Mouse (Mus musculus): ENCODE measurements around the gene Ccna1. TPM values are rescaled to one million over a fixed set of nuclear protein-coding genes. Genes with fewer than 3 reads are reported as not detected.

Gene Ccna1
- polyA plus RNA-seq (2015; fragmentation: Nextera tagmentation; extraction: Ambion mirVana) = 1.3 and 1.6 TPM in 2 replicates

- Histone ChIP-seq H3K36me3 (no peaks in the 10 kb centered on the region), H3K9me3 (no peaks in the 10 kb centered on the region), H3K4me2 (replicated peaks) (peak within 1 kb of the TSS; percentile 99), H3K27me3 (replicated peaks) (peaks cover 11% of the 10 kb centered on the region; the same call in 1 of the 2 replicates), H3K4me1 (replicated peaks) (peaks cover 14% of the 10 kb centered on the region), H3K4me3 (replicated peaks) (peak within 1 kb of the TSS; percentile 62), H3K9ac (peak within 1 kb of the TSS; percentile 54), H3K27ac (no peak within 1 kb of the TSS)
- ATAC-seq = peak; percentile 98
- under 1% methylated on average over 73 of the region's 73 CpGs for WGBS
Measured at GRCm38 (mm10) chr3:55055038-55055746, at the start of gene Ccna1. Ccna1 (minus strand) TSS chr3:55055501.

GRCm38 (mm10) chr3:55101092-55101491 lies 45.8 kb upstream of the Ccna1 start:
- no peak overlapping the region for H3K9ac ChIP-seq
- no peaks in the 10 kb centered on the region for H3K4me1 ChIP-seq (replicated peaks)
- H3K4me3 ChIP-seq (replicated peaks) = no peak overlapping the region
- no peaks in the 10 kb centered on the region for H3K36me3 ChIP-seq
- H3K27me3 ChIP-seq (replicated peaks) = no peaks in the 10 kb centered on the region
- no peak for ATAC-seq
- H3K4me2 ChIP-seq (replicated peaks) = no peak overlapping the region
- no peaks in the 10 kb centered on the region for H3K9me3 ChIP-seq
- H3K27ac ChIP-seq = no peak overlapping the region

- no peak overlapping the region for H3K9ac ChIP-seq
- H3K27ac ChIP-seq = no peak overlapping the region
- ATAC-seq = peak; percentile 40; the same call in 1 of the 2 replicates
- 51% methylated on average over 11 of the region's 11 CpGs for WGBS
- H3K27me3 ChIP-seq (replicated peaks) = no peaks in the 10 kb centered on the region
- H3K4me2 ChIP-seq (replicated peaks) = no peak overlapping the region
- no peak overlapping the region for H3K4me3 ChIP-seq (replicated peaks)
- no peaks in the 10 kb centered on the region for H3K36me3 ChIP-seq
- H3K9me3 ChIP-seq = no peaks in the 10 kb centered on the region
- H3K4me1 ChIP-seq (replicated peaks) = no peaks in the 10 kb centered on the region
Measured at GRCm38 (mm10) chr3:55098990-55099389, 43.7 kb upstream of the Ccna1 start.

GRCm38 (mm10) chr3:55098014-55098413 lies 42.7 kb upstream of the Ccna1 start:
- H3K9me3 ChIP-seq = no peaks in the 10 kb centered on the region
- no peaks in the 10 kb centered on the region for H3K27me3 ChIP-seq (replicated peaks)
- 76% methylated on average over 2 of the region's 2 CpGs for WGBS
- H3K4me2 ChIP-seq (replicated peaks) = no peak overlapping the region
- H3K4me1 ChIP-seq (replicated peaks) = no peaks in the 10 kb centered on the region
- H3K4me3 ChIP-seq (replicated peaks) = no peak overlapping the region
- ATAC-seq = no peak
- H3K9ac ChIP-seq = no peak overlapping the region
- no peak overlapping the region for H3K27ac ChIP-seq
- H3K36me3 ChIP-seq = no peaks in the 10 kb centered on the region

GRCm38 (mm10) chr3:55097186-55097585 lies 41.9 kb upstream of the Ccna1 start:
- no peak overlapping the region for H3K27ac ChIP-seq
- no peaks in the 10 kb centered on the region for H3K27me3 ChIP-seq (replicated peaks)
- no peaks in the 10 kb centered on the region for H3K4me1 ChIP-seq (replicated peaks)
- ATAC-seq = no peak
- no peak overlapping the region for H3K4me2 ChIP-seq (replicated peaks)
- 96% methylated on average over 2 of the region's 2 CpGs for WGBS
- H3K4me3 ChIP-seq (replicated peaks) = no peak overlapping the region
- no peak overlapping the region for H3K9ac ChIP-seq
- H3K9me3 ChIP-seq = no peaks in the 10 kb centered on the region
- H3K36me3 ChIP-seq = no peaks in the 10 kb centered on the region

GRCm38 (mm10) chr3:55096655-55097005 lies 41.3 kb upstream of the Ccna1 start:
- 58% methylated on average over 2 of the region's 2 CpGs for WGBS
- ATAC-seq = peak; percentile 54
- Histone ChIP-seq H3K4me2 (replicated peaks) (no peak overlapping the region), H3K27ac (peak overlapping the region; percentile 71), H3K36me3 (no peaks in the 10 kb centered on the region), H3K4me1 (replicated peaks) (no peaks in the 10 kb centered on the region), H3K27me3 (replicated peaks) (no peaks in the 10 kb centered on the region), H3K9ac (no peak overlapping the region), H3K4me3 (replicated peaks) (no peak overlapping the region), H3K9me3 (no peaks in the 10 kb centered on the region)

GRCm38 (mm10) chr3:55095968-55096654 lies 40.8 kb upstream of the Ccna1 start:
- H3K27me3 ChIP-seq (replicated peaks) = no peaks in the 10 kb centered on the region
- H3K27ac ChIP-seq = peak overlapping the region; percentile 71
- H3K4me3 ChIP-seq (replicated peaks) = no peak overlapping the region
- H3K9me3 ChIP-seq = no peaks in the 10 kb centered on the region
- peak; percentile 91 for ATAC-seq
- H3K4me2 ChIP-seq (replicated peaks) = no peak overlapping the region
- no peak overlapping the region for H3K9ac ChIP-seq
- 36% methylated on average over 8 of the region's 8 CpGs for WGBS
- H3K4me1 ChIP-seq (replicated peaks) = no peaks in the 10 kb centered on the region
- H3K36me3 ChIP-seq = no peaks in the 10 kb centered on the region

- no peaks in the 10 kb centered on the region for H3K9me3 ChIP-seq
- H3K27me3 ChIP-seq (replicated peaks) = no peaks in the 10 kb centered on the region
- no peak overlapping the region for H3K9ac ChIP-seq
- no peak overlapping the region for H3K4me3 ChIP-seq (replicated peaks)
- H3K4me2 ChIP-seq (replicated peaks) = no peak overlapping the region
- WGBS = 66% methylated on average over 1 of the region's 1 CpGs
- no peak for ATAC-seq
- no peaks in the 10 kb centered on the region for H3K36me3 ChIP-seq
- H3K27ac ChIP-seq = no peak overlapping the region
- no peaks in the 10 kb centered on the region for H3K4me1 ChIP-seq (replicated peaks)
Measured at GRCm38 (mm10) chr3:55093161-55093560, 37.9 kb upstream of the Ccna1 start.

- no peak overlapping the region for H3K9ac ChIP-seq
- peak overlapping the region; percentile 45 for H3K27ac ChIP-seq
- H3K36me3 ChIP-seq = no peaks in the 10 kb centered on the region
- no peak overlapping the region for H3K4me3 ChIP-seq (replicated peaks)
- no peaks in the 10 kb centered on the region for H3K27me3 ChIP-seq (replicated peaks)
- no peaks in the 10 kb centered on the region for H3K4me1 ChIP-seq (replicated peaks)
- H3K9me3 ChIP-seq = no peaks in the 10 kb centered on the region
- 55% methylated on average over 4 of the region's 4 CpGs for WGBS
- ATAC-seq = peak; percentile 93
- H3K4me2 ChIP-seq (replicated peaks) = no peak overlapping the region
Measured at GRCm38 (mm10) chr3:55089291-55089690, 34.0 kb upstream of the Ccna1 start.

GRCm38 (mm10) chr3:55088843-55089242 lies 33.5 kb upstream of the Ccna1 start:
- H3K4me1 ChIP-seq (replicated peaks) = no peaks in the 10 kb centered on the region
- H3K27me3 ChIP-seq (replicated peaks) = no peaks in the 10 kb centered on the region
- H3K27ac ChIP-seq = peak overlapping the region; percentile 45
- peak; percentile 75 for ATAC-seq
- no peak overlapping the region for H3K9ac ChIP-seq
- H3K36me3 ChIP-seq = no peaks in the 10 kb centered on the region
- no peaks in the 10 kb centered on the region for H3K9me3 ChIP-seq
- H3K4me2 ChIP-seq (replicated peaks) = no peak overlapping the region
- 56% methylated on average over 3 of the region's 3 CpGs for WGBS
- H3K4me3 ChIP-seq (replicated peaks) = no peak overlapping the region

- Histone ChIP-seq H3K4me1 (replicated peaks) (no peaks in the 10 kb centered on the region), H3K4me3 (replicated peaks) (no peak overlapping the region), H3K27me3 (replicated peaks) (no peaks in the 10 kb centered on the region), H3K36me3 (no peaks in the 10 kb centered on the region), H3K4me2 (replicated peaks) (no peak overlapping the region), H3K9me3 (no peaks in the 10 kb centered on the region), H3K27ac (0 out of 2 replicates have a peak overlapping the region, but pooled peaks have one; percentile 45), H3K9ac (no peak overlapping the region)
- WGBS = 58% methylated on average over 4 of the region's 4 CpGs
- peak; percentile 5; the same call in 1 of the 2 replicates for ATAC-seq
Measured at GRCm38 (mm10) chr3:55088359-55088758, 33.1 kb upstream of the Ccna1 start.

- no peak for ATAC-seq
Measured at GRCm38 (mm10) chr3:55087360-55087759, 32.1 kb upstream of the Ccna1 start.

GRCm38 (mm10) chr3:55086948-55087347 lies 31.6 kb upstream of the Ccna1 start:
- Histone ChIP-seq H3K9me3 (no peaks in the 10 kb centered on the region), H3K27ac (no peak overlapping the region), H3K27me3 (replicated peaks) (no peaks in the 10 kb centered on the region), H3K9ac (no peak overlapping the region), H3K4me3 (replicated peaks) (no peak overlapping the region), H3K4me2 (replicated peaks) (no peak overlapping the region), H3K4me1 (replicated peaks) (no peaks in the 10 kb centered on the region), H3K36me3 (no peaks in the 10 kb centered on the region)
- 88% methylated on average over 5 of the region's 5 CpGs for WGBS
- no peak for ATAC-seq

More at GRCm38 (mm10) chr3:55087360-55087759, 32.1 kb upstream of the Ccna1 start:
- H3K27ac ChIP-seq = no peak overlapping the region
- no peak overlapping the region for H3K4me3 ChIP-seq (replicated peaks)
- no peak overlapping the region for H3K9ac ChIP-seq
- H3K4me1 ChIP-seq (replicated peaks) = no peaks in the 10 kb centered on the region
- no peaks in the 10 kb centered on the region for H3K36me3 ChIP-seq
- WGBS = 62% methylated on average over 4 of the region's 4 CpGs
- no peaks in the 10 kb centered on the region for H3K9me3 ChIP-seq
- no peaks in the 10 kb centered on the region for H3K27me3 ChIP-seq (replicated peaks)
- H3K4me2 ChIP-seq (replicated peaks) = no peak overlapping the region

All from intestine, embryonic 15.5 days (tissue).